Mouse (Mus musculus): Measurements from ENCODE around the gene Pkp4. TPM values are rescaled to one million over a fixed set of nuclear protein-coding genes. Genes with fewer than 3 reads are reported as not detected.

Pkp4 gene
- polyA plus RNA-seq, 2 experiments, result 5.2 to 8.9 TPM

GRCm38 (mm10) chr2:59271835-59272234 lies 111.2 kb downstream of the Pkp4 start:
- Histone ChIP-seq H3K9me3 (ENCODE audit: control insufficient read depth, low read length) (no peaks in the 10 kb centered on the region), H3K4me2 (ENCODE audit: low read depth) (no peak overlapping the region), H3K4me3 (ENCODE audit: insufficient read depth in 1 of 2, low read depth in 2 of 2, low read length in 2 of 2) (no peak overlapping the region), H3K36me3 (replicated peaks; ENCODE audit: control insufficient read depth, insufficient read depth, low read depth) (no peaks in the 10 kb centered on the region), H3K9ac (replicated peaks) (no peak overlapping the region), H3K27me3 (ENCODE audit: control insufficient read depth, insufficient read depth, low read length) (no peaks in the 10 kb centered on the region), H3K4me1 (replicated peaks; ENCODE audit: control insufficient read depth in 2 of 2, insufficient read depth in 2 of 2, low read length in 1 of 2) (no peaks in the 10 kb centered on the region), H3K27ac (no peak overlapping the region)
- WGBS (ENCODE audit: insufficient replicate concordance), result 75% methylated on average over 8 of the region's 8 CpGs
- TF ChIP-seq CTCF (IDR thresholded peaks at IDR 0.05; ENCODE audit: low read depth) (no peak), EP300 (IDR thresholded peaks at IDR 0.05; ENCODE audit: low read depth) (no peak)
- ATAC-seq (ENCODE audit: insufficient read depth) (no peak), DNase-seq (ENCODE audit: low read depth in 3 of 3, low spot score in 3 of 3) (no peak)

- no peak for ATAC-seq (ENCODE audit: insufficient read depth)
- Histone ChIP-seq H3K9me3 (ENCODE audit: control insufficient read depth, low read length) (no peaks in the 10 kb centered on the region), H3K27ac (no peak overlapping the region), H3K4me1 (replicated peaks; ENCODE audit: control insufficient read depth in 2 of 2, insufficient read depth in 2 of 2, low read length in 1 of 2) (no peaks in the 10 kb centered on the region), H3K9ac (replicated peaks) (no peak overlapping the region), H3K4me2 (ENCODE audit: low read depth) (no peak overlapping the region), H3K27me3 (ENCODE audit: control insufficient read depth, insufficient read depth, low read length) (no peaks in the 10 kb centered on the region), H3K4me3 (ENCODE audit: insufficient read depth in 1 of 2, low read depth in 2 of 2, low read length in 2 of 2) (no peak overlapping the region), H3K36me3 (replicated peaks; ENCODE audit: control insufficient read depth, insufficient read depth, low read depth) (no peaks in the 10 kb centered on the region)
- no peak for DNase-seq (ENCODE audit: low read depth in 3 of 3, low spot score in 3 of 3)
- TF ChIP-seq CTCF (IDR thresholded peaks at IDR 0.05; ENCODE audit: low read depth) (no peak), EP300 (IDR thresholded peaks at IDR 0.05; ENCODE audit: low read depth) (no peak)
- 63% methylated on average over 6 of the region's 6 CpGs for WGBS (ENCODE audit: insufficient replicate concordance)
Measured at GRCm38 (mm10) chr2:59272713-59273112, 112.1 kb downstream of the Pkp4 start.

GRCm38 (mm10) chr2:59280914-59281562 lies 120.4 kb downstream of the Pkp4 start:
- Histone ChIP-seq H3K4me3 (ENCODE audit: insufficient read depth in 1 of 2, low read depth in 2 of 2, low read length in 2 of 2) (no peak overlapping the region), H3K27me3 (ENCODE audit: control insufficient read depth, insufficient read depth, low read length) (no peaks in the 10 kb centered on the region), H3K9me3 (ENCODE audit: control insufficient read depth, low read length) (no peaks in the 10 kb centered on the region), H3K4me2 (ENCODE audit: low read depth) (no peak overlapping the region), H3K27ac (no peak overlapping the region), H3K36me3 (replicated peaks; ENCODE audit: control insufficient read depth, insufficient read depth, low read depth) (no peaks in the 10 kb centered on the region), H3K4me1 (replicated peaks; ENCODE audit: control insufficient read depth in 2 of 2, insufficient read depth in 2 of 2, low read length in 1 of 2) (no peaks in the 10 kb centered on the region), H3K9ac (replicated peaks) (no peak overlapping the region)
- DNase-seq (ENCODE audit: low read depth in 3 of 3, low spot score in 3 of 3) (no peak), ATAC-seq (ENCODE audit: insufficient read depth) (no peak)
- 71% methylated on average over 7 of the region's 7 CpGs for WGBS (ENCODE audit: insufficient replicate concordance)
- TF ChIP-seq CTCF (IDR thresholded peaks at IDR 0.05; ENCODE audit: low read depth), result no peak
- no peak for TF ChIP-seq EP300 (IDR thresholded peaks at IDR 0.05; ENCODE audit: low read depth)

GRCm38 (mm10) chr2:59282966-59283365 lies 122.3 kb downstream of the Pkp4 start:
- Histone ChIP-seq H3K4me2 (ENCODE audit: low read depth) (no peak overlapping the region), H3K9me3 (ENCODE audit: control insufficient read depth, low read length) (no peaks in the 10 kb centered on the region), H3K4me1 (replicated peaks; ENCODE audit: control insufficient read depth in 2 of 2, insufficient read depth in 2 of 2, low read length in 1 of 2) (no peaks in the 10 kb centered on the region), H3K9ac (replicated peaks) (no peak overlapping the region), H3K4me3 (ENCODE audit: insufficient read depth in 1 of 2, low read depth in 2 of 2, low read length in 2 of 2) (no peak overlapping the region), H3K27me3 (ENCODE audit: control insufficient read depth, insufficient read depth, low read length) (no peaks in the 10 kb centered on the region), H3K36me3 (replicated peaks; ENCODE audit: control insufficient read depth, insufficient read depth, low read depth) (no peaks in the 10 kb centered on the region), H3K27ac (no peak overlapping the region)
- DNase-seq (ENCODE audit: low read depth in 3 of 3, low spot score in 3 of 3) (no peak), ATAC-seq (ENCODE audit: insufficient read depth) (no peak)
- WGBS (ENCODE audit: insufficient replicate concordance), result 92% methylated on average over 6 of the region's 6 CpGs
- TF ChIP-seq EP300 (IDR thresholded peaks at IDR 0.05; ENCODE audit: low read depth) (no peak), CTCF (IDR thresholded peaks at IDR 0.05; ENCODE audit: low read depth) (no peak)

- no peaks in the 10 kb centered on the region for H3K27me3 ChIP-seq (ENCODE audit: control insufficient read depth, insufficient read depth, low read length)
- H3K4me3 ChIP-seq (ENCODE audit: insufficient read depth in 1 of 2, low read depth in 2 of 2, low read length in 2 of 2), result no peak overlapping the region
- H3K27ac ChIP-seq, result no peak overlapping the region
- 68% methylated on average over 5 of the region's 5 CpGs for WGBS (ENCODE audit: insufficient replicate concordance)
- TF ChIP-seq CTCF (IDR thresholded peaks at IDR 0.05; ENCODE audit: low read depth) (no peak), EP300 (IDR thresholded peaks at IDR 0.05; ENCODE audit: low read depth) (no peak)
- no peaks in the 10 kb centered on the region for H3K4me1 ChIP-seq (replicated peaks; ENCODE audit: control insufficient read depth in 2 of 2, insufficient read depth in 2 of 2, low read length in 1 of 2)
- no peaks in the 10 kb centered on the region for H3K36me3 ChIP-seq (replicated peaks; ENCODE audit: control insufficient read depth, insufficient read depth, low read depth)
- H3K9me3 ChIP-seq (ENCODE audit: control insufficient read depth, low read length), result no peaks in the 10 kb centered on the region
- no peak overlapping the region for H3K9ac ChIP-seq (replicated peaks)
- DNase-seq (ENCODE audit: low read depth in 3 of 3, low spot score in 3 of 3), result no peak
- no peak for ATAC-seq (ENCODE audit: insufficient read depth)
- no peak overlapping the region for H3K4me2 ChIP-seq (ENCODE audit: low read depth)
Measured at GRCm38 (mm10) chr2:59284216-59284615, 123.6 kb downstream of the Pkp4 start.
